In the genomic region with DNA sequence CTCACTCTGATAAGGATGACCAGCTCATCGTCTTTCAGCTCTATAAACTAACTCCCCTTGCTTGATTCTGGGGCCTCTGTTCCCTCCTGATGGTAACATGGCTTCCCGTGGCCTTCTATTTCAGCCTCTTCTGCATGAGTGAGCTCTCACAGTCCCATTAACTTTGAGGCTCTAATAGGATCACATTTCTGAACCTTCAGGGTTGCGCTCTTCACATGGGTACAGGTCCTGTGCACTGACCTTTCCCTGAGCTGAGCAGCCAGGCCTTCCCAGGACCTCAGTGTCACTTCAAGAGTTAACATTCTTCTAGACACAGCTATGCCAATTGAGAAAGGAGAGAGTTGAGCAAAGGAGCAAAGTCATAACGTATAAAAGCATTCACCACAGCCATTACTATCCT, we compare ENCODE assay signal across 26 mouse cellular contexts.
DNase-seq lines count a peak whose midpoint lies in the region; ATAC-seq and TF ChIP-seq lines count a peak whose summit lies in the region.
"Had no signal": no experiment of that assay in that cellular context is flagged by ENCODE, and none has a peak within 500 bp of the region (broad histone marks: within the 10 kb centered on the region; RNA-seq: fewer than 3 reads in every experiment).

No protein-coding gene starts in this region.

- peak overlapping the region; percentile 51 for H3K27ac ChIP-seq in gastrocnemius, adult 2 months
- peak overlapping the region; percentile 79 for H3K27ac ChIP-seq in kidney, embryonic 16.5 days (ENCODE audit: low read length)
- H3K27ac ChIP-seq: heart, adult 2 months; hindbrain, embryonic 13.5 days; left cerebral cortex, adult 2 months; liver, embryonic 12.5 days had no signal

- H3K4me3 ChIP-seq in gastrocnemius, adult 2 months, result no peak overlapping the region
- no peak overlapping the region for H3K4me3 ChIP-seq in kidney, embryonic 16.5 days (ENCODE audit: low read length)
- H3K4me3 ChIP-seq: heart, adult 2 months; heart, embryonic 12.5 days; hindbrain, embryonic 13.5 days; left cerebral cortex, adult 2 months; liver, embryonic 12.5 days had no signal

- no peak overlapping the region for H3K4me2 ChIP-seq in kidney, embryonic 16.5 days (replicated peaks; ENCODE audit: low read depth, low read length)
- H3K4me2 ChIP-seq: heart, embryonic 12.5 days; hindbrain, embryonic 13.5 days; liver, embryonic 12.5 days; midbrain, embryonic 11.5 days had no signal

- TF ChIP-seq CTCF in gastrocnemius, adult 2 months (IDR thresholded peaks at IDR 0.05), result no peak

- H3K27me3 ChIP-seq in kidney, embryonic 16.5 days (ENCODE audit: insufficient read depth, low read length), result no peaks in the 10 kb centered on the region
- H3K27me3 ChIP-seq: heart, embryonic 12.5 days; hindbrain, embryonic 13.5 days had no signal

- H3K9me3 ChIP-seq in kidney, embryonic 16.5 days (ENCODE audit: low read length), result no peaks in the 10 kb centered on the region
- H3K9me3 ChIP-seq: heart, embryonic 12.5 days; hindbrain, embryonic 13.5 days; liver, embryonic 12.5 days had no signal

- no peaks in the 10 kb centered on the region for H3K36me3 ChIP-seq in kidney, embryonic 16.5 days (ENCODE audit: insufficient read depth, low read length)
- H3K36me3 ChIP-seq: heart, embryonic 12.5 days; hindbrain, embryonic 13.5 days; liver, embryonic 12.5 days had no signal

- intact Hi-C loops in gastrocnemius, adult 2 months (cut with DNase I), result no loop called here

- 46% methylated on average over 4 of the region's 4 CpGs for WGBS in kidney, embryonic 16.5 days

- H3K9ac ChIP-seq in kidney, embryonic 16.5 days (replicated peaks; ENCODE audit: low read length), result no peak overlapping the region
- H3K9ac ChIP-seq: heart, embryonic 12.5 days; hindbrain, embryonic 13.5 days; liver, embryonic 12.5 days; liver, postnatal 0 days had no signal

- no peak for DNase-seq in gastrocnemius, adult 2 months
- DNase-seq in gastrocnemius, adult 18-20 months (ENCODE audit: low spot score), result no peak
- DNase-seq in kidney, adult 8-10 months, result peak; percentile 53 to 63
- DNase-seq in right cerebral cortex, postnatal 14 days, result no peak
- DNase-seq in urinary bladder, postnatal 25 days (ENCODE audit: low spot score), result no peak
- no peak for DNase-seq in layer of hippocampus, adult 18-20 months (ENCODE audit: low spot score in 2 of 2)
- DNase-seq: adrenal gland, postnatal 25 days; cerebellum, adult 18-20 months; cerebellum, postnatal 14 days; heart, adult 2 months; heart, postnatal 4 days; left cerebral cortex, postnatal 4 days; liver, postnatal 0 days; lung, postnatal 36 days; thymus, adult 2 months; thymus, postnatal 36 days had no signal

- peaks cover 25% of the 10 kb centered on the region for H3K4me1 ChIP-seq in kidney, embryonic 16.5 days (ENCODE audit: insufficient read depth, low read length)
- H3K4me1 ChIP-seq: liver, embryonic 12.5 days had no signal

- peak; percentile 93 for ATAC-seq in kidney, embryonic 16.5 days (ENCODE audit: low FRiP score, low TSS enrichment)
- ATAC-seq: CD4-positive, CD25-positive, alpha-beta regulatory T cell, adult 4 months; forebrain, embryonic 14.5 days; intestine, embryonic 16.5 days; liver, embryonic 12.5 days; liver, postnatal 0 days; midbrain, embryonic 16.5 days had no signal

Comparison
In these comparisons a context has a peak if more than half of its experiments do, and no peak if none do; other contexts are left out.
1. DNase-seq: peak in kidney, adult 8-10 months (2 of 2); none in gastrocnemius, adult 2 months (single experiment), gastrocnemius, adult 18-20 months (single experiment), right cerebral cortex, postnatal 14 days (single experiment), urinary bladder, postnatal 25 days (single experiment) and layer of hippocampus, adult 18-20 months (0 of 2).